Mouse (Mus musculus): ENCODE measurements around the gene Nxt1.

- TF ChIP-seq CTCF (IDR thresholded peaks at IDR 0.05; ENCODE audit: low read depth, low read length), result no peak
- TF ChIP-seq GATA1 (IDR thresholded peaks at IDR 0.05; ENCODE audit: borderline replicate concordance, low read length), result no peak
- TF ChIP-seq TAL1 (conservative IDR thresholded peaks at IDR 0.05; ENCODE audit: low read depth, low read length), result no peak
- no peak for TF ChIP-seq GATA2 (IDR thresholded peaks at IDR 0.05; ENCODE audit: borderline replicate concordance, low read depth, low read length)
These were observed 34.8 kb downstream of the Nxt1 start for GRCm38 (mm10) chr2:148707202-148707530.

Data from G1E (cell line).